Mouse (Mus musculus): ENCODE data around the gene Mink1.

The Mink1 gene

DNA sequence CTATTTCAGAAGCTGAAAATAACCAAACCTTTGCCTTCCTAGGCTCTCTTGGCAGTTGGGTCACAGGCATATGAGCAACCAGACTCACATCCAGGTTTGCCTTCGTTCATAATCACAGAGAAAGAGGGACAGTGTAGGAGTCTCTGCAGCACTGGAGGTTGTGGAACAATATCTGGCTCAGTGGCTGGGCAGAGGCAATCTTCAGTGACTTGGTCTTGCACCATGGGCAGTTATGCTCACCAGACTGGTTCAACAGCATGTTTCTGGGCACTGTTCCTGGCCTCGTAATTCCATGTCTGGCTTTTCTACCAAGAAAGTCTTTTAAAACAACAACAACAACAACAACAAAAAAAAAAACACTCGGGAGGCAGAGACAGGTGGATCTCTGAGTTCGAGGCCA is 72.9 kb downstream of the Mink1 start:
- DNase-seq (ENCODE audit: low spot score) = no peak

DNA sequence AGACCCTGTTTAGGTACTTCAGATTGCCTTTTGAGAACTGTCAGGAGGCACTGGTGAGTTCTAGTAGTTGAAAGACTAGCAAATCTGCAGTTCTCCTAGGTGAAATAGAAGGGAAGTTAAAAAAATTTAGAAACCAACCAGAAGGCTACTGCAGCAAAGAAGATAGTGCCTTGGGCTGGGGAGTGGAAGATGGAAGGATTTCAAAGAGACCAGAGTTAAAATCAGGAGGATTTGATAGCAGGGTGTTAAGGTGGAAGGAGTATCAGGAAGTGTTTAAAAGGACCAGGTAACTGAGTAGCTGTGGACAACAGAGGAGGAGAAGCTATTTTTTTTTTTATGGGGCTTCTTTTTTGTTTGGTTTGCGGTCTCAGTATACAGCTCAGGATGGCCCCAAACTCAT is 75.1 kb downstream of the Mink1 start:
- DNase-seq (ENCODE audit: low spot score) = no peak

DNA sequence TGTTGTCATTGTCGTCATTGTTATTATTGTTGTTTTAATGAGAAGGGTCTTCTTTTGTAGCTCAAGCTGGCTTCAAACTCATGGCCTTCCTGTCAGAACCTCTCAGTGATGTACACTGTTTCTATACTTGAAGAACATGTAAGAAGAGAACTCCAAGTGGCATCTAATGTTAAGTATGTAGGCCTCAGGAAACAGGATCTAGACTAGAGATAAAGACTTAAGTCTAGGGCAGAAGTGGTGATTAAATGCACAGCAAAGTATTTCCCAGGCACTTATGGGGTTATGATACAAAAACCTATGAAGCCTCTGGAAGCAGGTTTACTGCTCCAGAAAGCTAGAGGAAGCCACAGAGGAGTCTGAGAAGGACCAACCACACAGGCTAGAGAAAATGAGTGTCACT is 75.6 kb downstream of the Mink1 start:
- DNase-seq (ENCODE audit: low spot score) = no peak

DNA sequence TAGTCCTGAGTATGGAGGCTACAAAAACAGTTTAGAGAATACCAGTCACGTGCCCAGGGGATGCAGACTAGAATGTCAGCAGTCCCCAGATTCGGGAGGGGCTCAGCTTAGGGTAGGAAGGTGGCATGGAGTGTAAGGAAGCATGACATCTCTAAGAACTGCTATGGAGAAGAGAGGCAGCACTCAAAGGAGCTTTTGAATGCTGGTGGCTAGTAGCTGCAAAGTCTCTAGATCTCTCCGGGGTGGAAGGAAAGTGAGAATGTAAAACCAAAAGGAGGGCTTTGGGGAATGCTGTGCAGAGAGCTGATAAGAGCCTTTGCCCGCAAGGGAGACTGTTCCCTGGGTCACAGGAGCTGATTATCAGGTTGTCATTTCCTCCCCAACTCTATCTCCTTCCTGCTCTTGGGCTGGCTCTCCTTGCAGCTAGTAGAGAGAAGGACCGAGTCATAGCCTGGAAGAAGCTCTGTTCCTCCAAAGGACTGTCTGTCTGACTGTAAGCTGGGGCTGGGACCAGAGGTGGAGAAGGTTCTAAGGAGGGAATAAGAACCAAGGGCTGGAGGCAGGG is 76.1 kb downstream of the Mink1 start, which contains the start of gene Gp1ba:
Gp1ba (plus strand) TSS at position 409 of the 565 bp plus-strand sequence.
- no peak for DNase-seq (ENCODE audit: low spot score)

DNA sequence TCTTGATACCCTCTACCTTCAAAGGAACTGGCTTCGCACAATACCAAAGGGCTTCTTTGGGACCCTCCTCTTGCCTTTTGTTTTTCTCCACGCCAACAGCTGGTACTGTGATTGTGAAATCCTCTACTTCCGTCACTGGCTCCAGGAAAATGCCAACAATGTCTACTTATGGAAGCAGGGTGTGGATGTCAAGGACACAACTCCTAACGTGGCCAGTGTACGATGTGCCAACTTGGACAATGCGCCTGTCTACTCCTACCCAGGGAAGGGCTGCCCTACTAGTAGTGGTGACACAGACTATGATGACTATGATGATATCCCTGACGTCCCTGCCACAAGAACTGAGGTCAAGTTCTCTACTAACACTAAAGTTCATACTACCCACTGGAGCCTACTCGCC is 77.3 kb downstream of the Mink1 start:
- DNase-seq (ENCODE audit: low spot score) = no peak

DNA sequence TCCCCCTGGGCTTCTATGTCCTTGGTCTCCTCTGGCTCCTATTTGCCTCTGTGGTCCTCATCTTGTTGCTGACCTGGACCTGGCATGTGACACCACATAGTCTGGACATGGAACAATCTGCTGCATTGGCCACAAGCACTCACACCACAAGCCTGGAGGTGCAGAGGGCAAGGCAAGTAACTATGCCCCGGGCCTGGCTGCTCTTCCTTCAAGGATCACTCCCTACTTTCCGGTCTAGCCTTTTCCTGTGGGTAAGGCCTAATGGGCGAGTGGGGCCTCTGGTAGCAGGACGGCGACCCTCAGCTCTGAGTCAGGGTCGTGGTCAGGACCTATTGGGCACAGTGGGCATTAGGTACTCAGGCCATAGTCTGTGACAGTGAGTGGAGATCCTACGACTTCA is 78.6 kb downstream of the Mink1 start:
- no peak for DNase-seq (ENCODE audit: low spot score)

DNA sequence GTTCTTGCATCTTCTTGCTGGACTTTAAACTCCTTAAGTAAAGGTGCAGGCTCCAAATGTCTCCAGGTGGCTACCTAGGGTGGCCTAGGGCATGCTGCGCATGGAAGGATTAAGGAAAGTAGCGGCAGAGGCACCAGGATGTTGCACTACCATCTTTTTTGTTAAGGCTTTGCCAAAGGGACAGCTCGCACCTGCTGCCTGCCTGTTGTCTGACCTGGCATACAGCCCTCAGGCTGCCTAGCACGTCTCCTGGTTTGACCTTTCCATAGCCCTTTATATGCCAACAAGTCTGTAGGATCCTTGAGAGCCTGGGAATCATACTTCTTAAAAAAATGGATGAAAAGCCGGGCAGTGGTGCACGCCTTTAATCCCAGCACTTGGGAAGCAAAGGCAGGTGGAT is 80.4 kb downstream of the Mink1 start:
- DNase-seq (ENCODE audit: low spot score) = no peak

DNA sequence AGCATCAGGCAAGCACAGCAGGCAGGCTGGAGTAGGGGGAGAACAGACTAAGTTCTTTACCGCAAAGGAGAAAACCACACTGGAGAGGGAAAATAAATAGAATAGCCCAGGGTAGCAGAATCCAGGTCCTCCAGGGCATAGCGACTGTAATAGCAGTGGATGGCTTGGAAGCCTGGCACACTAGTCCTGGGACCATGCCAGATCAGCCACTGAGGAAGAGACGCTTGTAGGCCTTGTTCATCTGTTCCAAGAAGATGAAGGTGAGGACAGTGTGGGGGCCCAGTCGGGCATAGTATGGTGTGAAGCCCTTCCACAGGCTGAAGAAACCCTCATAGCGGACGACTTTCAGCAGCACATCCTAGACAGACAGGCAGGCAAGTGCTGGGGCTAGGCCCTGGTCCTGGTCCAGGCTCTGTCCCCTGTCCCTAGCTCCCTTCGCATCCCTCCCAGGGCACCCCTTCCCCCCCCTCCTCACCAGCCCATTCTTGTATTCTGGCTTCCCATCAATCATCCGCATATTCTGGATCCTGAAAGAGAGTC is 82.0 kb downstream of the Mink1 start:
- no peak for DNase-seq (ENCODE audit: low spot score)

DNA sequence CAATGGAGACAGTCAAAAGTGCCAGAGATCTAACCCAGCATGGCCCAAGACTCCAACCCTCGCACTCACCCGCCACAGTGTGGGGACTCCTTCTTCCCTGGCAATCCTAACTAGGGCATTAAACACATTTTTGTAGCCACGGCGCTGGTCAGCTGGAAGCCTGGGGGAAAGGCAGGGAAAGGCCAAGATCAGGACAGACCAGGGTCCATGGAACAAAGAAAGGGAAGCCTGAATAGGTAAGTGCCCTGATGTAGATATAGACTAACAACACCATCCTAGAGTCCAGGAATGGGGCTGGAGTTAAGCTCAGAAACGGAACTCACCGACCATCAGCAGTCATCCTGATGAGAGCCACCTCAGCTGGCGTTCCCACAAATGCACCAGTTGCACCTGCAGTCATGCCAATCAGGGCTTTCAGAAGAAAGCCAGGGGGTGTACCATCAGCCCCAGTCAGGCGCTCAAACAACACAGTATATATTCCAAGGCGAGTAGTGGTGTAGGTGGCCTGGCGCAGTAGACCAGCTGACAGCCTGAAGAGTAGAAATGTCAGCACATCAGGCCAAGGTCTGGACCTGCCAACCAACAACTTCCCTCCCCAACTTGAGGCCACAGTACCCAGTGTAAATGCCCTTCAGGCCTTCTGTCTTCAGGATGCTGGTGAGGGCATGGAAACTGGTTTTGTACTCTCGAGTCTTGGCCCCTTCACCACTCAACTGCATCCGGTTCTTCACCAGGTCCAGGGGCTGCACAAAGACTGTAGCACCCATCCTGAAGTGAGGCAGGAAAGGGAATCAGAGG is 83.0 kb downstream of the Mink1 start:
- no peak for DNase-seq (ENCODE audit: low spot score)

DNA sequence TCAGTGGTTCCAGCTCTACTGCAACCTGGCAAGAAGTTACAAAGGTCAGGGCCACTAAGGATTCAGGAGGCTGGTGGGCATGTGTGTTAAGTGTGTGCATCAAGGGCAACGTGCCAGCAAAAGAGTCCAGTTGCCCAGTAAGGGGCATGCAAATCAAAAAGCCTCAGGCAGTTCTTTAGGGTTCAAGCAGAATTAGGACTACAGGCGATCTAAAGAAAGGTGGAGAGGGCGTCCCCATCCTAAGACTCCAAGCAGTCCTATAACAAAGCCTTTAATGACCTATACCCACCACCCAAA is 83.5 kb downstream of the Mink1 start:
- no peak for DNase-seq (ENCODE audit: low spot score)

DNA sequence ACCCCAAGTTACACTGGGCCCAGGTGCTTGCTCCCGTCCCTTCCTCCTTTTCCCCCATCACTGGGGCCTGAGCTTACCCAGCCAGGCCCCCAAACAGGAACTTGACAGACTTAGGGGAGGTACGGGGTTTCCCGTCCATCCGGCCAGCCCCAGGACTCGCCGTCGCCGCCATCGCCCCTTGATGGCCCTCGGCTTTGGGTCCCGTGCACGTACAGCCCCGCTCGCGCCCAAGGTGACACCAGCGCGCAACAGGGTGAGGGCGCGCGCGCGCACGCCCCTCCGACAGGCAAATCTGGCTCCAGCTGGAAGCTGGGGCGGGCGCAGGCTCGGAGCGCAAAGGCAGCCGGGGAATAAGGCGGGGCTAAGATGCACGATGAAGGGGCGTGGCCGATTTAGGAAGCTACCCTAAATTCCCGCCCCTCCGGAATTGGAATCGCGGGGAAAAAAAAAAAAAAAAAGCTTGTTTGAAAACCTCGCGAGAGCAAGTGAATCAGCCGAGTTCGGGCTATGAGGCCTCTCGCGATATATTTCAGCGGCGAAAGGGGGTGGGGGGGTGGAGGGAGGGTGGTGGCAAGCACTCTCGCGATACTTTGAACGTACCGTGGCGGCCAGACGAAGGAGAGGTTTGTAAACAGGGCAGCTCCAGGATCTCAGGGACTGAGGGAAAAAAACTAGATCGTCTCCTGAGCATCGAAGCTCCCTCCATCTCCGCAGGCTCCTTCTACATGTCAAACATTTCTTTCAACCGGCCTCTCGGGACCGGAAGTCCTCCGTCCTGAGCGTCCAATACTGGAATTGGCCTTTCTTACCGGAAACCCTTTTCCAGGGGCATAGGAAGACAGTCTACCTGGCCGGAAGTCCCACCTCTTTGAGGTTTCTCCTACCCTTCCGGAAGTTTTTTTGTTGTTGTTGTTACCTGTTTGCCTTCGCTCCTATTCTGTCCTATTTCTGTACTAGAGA is 84.3 kb downstream of the Mink1 start, which contains the start of the genes Rnf167 and Slc25a11:
Rnf167 (plus strand) TSS at position 545 of the 960 bp plus-strand sequence.
Slc25a11 (minus strand) TSS at position 789 of the 960 bp plus-strand sequence.
- DNase-seq (ENCODE audit: low spot score) = peak; percentile 91

DNA sequence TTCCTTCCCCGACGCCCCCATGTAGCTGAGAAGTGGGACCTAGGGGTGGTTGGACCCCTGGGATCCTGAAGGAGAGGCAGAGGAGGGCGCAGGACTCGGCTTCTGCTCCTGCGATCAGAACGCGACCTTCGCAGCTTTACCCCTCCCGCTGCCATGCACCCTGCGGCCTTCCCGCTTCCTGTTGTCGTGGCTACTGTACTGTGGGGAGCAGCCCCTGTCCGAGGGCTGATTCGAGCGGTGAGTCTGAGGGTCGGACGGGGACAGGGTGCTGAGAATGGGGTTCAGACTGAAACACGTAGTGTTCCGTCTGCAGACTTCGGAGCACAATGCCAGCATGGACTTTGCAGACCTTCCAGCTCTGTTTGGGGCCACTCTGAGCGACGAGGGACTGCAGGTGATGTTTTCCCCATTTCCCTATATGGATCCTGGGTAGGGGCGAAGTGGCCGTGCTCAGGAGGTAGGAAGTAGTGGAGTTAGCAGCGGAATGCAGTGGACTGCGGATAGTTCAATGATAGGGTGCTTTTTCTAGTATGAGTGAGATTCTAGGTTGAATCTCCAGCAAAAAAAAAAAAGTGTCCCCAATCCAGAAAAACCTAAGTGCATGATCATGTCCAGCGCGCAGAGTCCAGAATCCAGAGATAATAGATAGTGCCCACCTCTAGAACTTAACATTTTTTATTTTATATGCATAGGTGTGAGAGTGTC is 85.2 kb downstream of the Mink1 start:
- peak; percentile 46 for DNase-seq (ENCODE audit: low spot score)

DNA sequence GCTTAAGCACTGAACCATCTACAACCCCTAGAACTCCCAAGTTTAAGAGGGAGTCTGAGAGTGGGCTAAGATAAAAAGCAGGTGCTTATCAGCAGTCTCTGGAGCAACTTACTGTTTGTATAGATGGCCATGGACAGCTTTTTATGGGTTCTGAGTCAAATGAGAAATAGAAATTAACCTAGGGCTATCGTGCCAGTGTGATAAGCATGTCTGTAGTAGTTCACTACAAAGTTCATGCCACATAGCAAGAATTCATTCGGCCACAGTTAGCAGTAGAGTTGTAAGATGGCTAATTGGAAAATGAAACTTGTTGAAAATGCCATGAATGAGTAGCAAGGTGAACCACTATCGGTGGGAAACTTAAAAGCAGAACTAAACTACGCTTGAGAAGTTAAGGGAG is 85.8 kb downstream of the Mink1 start:
- no peak for DNase-seq (ENCODE audit: low spot score)

DNA sequence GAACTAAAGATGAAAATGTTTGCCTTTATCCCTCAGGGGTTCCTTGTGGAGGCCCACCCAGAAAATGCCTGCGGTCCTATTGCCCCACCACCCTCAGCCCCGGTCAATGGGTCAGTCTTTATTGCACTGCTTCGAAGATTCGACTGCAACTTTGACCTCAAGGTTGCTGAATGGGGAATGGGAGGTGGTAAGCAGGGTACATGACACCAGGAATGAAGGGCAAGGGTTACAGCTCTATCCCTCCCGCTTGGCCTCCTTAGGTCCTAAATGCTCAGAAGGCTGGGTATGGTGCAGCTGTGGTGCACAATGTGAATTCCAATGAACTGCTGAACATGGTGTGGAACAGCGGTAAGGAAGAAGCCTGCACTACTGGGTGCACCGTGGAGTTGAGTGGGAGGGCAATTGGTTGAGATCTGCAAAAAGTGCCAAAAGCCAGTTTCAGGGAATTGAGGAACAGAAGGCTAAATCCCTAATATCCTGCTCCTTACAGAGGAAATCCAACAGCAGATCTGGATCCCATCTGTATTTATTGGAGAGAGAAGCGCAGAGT is 86.6 kb downstream of the Mink1 start:
- DNase-seq (ENCODE audit: low spot score) = no peak

DNA sequence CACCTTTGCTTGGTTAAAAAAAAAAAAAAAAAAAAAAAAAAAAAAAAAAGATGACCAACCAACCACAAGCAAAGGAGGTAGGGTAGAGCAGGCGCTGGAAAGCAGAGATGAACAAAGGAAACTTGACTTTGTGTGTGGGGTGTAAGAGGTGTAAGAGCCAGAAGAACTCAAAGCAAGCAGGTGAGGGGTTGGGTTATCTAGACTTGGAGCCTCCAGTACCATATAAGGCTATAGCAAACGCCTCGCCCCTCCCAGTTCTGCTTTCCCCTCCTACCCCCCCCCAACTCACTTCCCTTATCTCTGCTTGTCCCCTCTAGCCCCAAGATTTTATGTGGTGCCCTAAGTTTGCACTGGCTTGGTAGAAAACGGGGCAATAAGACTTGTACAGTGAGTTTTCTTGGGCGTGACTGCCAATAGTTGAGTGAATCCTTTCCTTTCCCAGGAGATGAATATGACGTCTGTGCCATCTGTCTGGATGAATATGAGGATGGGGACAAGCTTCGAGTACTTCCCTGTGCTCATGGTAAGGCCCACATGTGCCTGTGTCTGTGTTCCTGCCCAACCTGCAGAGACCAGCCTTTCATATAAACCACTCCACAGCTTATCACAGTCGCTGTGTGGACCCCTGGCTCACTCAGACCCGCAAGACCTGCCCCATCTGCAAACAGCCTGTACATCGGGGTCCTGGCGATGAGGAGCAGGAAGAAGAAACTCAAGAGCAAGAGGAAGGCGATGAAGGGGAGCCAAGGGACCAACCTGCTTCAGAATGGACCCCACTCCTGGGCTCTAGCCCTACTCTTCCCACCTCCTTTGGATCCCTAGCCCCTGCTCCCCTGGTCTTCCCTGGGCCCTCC is 87.9 kb downstream of the Mink1 start:
- no peak for DNase-seq (ENCODE audit: low spot score)

DNA sequence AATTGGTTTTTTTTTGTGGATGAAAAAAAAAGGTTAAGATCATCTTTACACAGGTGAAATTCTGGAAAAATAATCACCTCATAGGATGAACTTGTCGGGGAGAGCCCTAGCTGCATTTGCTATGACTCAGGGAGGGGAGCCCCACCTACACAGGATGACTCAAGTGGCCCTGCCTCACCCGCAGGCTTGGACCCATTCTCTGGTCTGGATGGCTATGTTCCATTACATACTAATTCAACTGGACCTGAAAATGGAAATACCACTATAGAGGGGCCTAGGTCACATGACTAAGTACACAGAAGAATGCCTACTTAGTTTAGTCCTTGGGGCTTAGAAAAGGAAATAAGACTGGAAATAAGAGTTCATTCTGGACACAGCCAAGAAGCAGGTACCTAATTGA is 88.7 kb downstream of the Mink1 start:
- no peak for DNase-seq (ENCODE audit: low spot score)

DNA sequence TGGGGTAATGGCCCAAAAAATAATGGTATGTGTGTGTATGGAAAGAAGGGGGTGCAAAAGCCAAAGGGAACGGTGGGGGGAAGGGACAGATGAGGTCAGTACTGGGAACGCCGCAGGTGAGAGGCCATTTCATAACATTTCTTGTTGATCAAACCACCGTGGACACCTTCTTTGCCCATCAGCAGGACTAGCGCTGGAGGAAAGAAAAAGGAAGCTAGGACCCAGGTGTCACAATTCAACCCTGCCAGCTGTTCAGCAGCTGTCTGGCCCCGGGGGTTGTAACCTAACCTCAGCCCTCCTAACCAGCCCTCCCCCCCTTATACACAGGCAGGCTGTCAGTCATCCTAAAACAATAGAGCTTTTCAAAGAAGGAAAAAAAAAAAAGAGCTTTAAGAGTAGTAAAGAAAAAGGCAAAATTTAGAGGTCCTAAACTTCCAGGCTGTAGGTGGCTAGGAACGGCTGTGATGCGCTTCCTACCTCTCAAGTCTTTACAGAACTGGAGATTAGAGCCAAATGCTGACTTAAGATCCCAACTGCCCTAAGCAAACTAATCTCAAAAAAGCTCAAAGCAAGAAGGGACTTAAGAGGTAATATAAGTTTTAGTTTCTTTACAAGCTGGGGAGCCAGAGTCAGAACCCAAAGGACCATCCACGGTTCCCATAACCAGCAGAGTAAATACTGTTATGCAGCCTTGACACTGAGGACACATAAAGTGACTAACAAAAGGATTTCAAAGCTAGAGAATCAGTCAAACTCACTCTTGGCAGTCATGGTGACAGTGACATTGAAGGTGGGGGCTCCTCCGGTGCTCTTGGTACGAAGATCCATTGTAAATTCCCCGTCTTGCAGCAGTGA is 89.6 kb downstream of the Mink1 start:
- no peak for DNase-seq (ENCODE audit: low spot score)

DNA sequence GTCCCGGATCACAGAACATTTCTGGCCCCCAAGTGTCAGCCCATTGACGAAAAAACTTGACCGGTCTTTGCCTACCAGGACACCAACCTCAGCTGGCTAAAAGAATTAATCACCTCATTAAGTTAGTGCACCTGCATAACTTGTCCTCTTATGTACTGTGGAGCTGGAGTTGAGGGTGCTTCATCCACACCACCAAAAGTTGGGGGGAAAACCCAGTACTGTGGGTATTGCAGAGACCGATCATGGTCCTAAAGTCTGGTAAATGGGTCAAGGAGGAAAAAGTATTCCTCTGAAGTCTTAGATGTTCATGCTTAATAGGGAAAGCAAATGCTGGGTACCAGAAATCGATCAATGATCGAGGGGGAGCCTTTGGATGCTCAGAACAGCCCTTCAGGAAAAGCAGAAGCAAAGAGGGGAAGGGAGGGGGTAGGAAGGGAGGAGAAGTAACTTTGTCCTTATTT is 90.2 kb downstream of the Mink1 start:
- DNase-seq (ENCODE audit: low spot score) = no peak

Measured in spleen, adult 12 weeks (tissue).